Mouse (Mus musculus) right cerebral cortex, postnatal 10 days (tissue): ENCODE data around the gene Gemin2.
"Not testable (repeated sequence)": the region's sequence is repeated elsewhere in the genome, so short reads cannot be mapped to it uniquely, and the experiment has no call there.

Experiments used
- DNase-seq, 2 experiments: peaks; one replicate each; pipeline ENCODE4 v3.0.0; 2021; ENCODE audit warnings: low spot score in 2 of 2

Gene Gemin2

DNA sequence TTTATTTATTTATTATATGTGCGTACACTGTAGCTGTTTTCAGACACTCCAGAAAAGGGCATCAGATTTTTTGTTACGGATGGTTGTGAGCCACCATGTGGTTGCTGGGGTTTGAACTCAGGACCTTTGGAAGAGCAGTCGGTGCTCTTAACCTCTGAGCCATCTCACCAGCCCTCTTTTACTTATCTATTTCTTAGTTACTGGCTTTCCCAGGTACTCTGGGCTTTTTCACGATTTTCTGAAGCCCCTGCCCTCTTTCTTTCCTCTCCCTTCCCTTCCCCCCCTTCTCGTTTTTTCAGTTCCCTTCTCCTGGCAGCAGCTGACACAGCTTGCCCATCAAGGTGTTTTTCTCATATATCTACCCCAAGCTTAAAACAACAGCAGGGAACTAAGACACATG lies 45.0 kb downstream of the Gemin2 start:
- not testable (repeated sequence) for DNase-seq

DNA sequence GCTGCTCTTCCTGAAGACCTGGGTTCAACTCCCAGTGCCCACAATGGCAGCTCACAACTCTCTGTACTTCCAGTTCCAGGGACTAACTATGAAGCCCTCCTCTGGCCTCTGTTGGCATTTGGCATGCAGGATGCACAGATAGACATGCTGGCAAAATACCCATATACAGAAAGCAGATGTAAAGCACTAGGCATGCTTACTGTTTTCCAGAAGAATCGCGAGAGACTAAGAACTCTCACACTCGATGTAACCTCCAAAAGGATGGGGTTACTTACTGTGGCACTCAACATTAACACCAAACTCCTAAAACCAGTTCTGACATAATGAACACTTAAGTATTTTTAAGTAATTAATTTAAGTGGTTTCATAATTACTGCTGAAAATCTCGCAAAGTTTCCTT lies 47.1 kb downstream of the Gemin2 start:
- DNase-seq, result no peak

DNA sequence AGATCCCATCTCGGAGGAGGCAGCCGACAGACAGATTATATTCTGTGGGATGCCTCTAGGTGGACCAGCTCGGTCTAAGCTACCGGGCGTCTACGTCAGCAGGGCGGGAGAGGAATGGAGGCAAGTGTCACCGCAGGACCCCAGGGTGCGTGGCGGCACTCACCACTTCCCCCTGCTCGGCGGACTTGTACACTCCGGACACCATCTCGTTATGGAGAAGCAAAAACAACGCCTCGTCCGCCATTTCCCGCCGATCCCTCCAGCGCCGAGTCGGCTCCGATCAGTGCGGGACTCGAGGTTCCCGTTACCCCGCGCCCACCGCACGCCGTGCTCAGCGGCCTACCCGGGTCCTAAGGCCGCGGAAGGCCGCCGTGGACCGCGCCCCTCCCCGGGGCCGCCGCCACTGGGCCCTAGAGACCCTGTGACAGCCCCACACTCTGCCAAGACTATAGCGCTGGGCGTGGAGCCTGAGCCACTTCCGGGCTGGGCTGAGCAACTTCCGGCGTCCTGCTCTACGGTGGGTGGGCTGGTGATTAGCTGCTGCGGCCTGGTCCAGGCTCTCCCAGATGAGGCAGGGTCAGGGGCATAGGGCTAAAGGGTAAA lies 47.9 kb downstream of the Gemin2 start, which contains the start of gene Trappc6b:
Gene Trappc6b (minus strand): TSS at position 480 of the 603 bp plus-strand sequence.
- peak; percentile 91 for DNase-seq

DNA sequence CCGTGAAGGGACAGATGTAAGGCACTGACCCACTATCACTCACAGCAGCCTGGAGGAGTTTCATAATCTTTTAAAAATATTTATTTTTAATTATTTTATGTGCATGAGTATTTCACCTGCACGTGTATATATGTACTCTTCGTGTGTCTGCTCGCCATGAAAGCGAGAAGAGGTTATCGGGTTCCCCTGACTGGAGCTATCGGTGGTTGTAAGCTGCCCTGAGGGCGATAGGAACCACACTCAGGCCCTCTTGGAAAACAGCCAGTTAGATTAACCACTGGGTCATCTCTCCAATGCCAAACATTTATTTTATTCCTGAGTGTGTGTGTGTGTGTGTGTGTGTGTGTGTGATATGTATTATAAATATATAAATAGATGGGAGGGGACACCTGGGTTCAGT lies 51.6 kb downstream of the Gemin2 start:
- no peak for DNase-seq

DNA sequence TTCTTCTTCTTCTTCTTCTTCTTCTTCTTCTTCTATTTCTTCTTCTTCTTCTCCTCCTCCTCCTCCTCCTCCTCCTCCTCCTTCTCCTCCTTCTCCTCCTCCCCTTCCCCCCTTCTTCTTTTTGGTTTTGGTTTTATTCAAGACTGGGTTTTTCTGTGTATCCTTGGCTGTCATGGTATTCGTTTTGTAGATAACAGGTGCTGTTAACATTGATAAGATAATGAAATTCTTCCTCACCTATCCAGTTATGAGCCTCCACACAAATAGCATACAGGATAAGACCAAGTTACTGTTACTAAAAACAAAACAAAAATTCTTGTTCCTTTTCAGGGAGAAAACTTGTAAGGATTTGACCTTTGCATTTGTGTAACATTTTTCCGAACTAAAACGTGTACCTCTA lies 52.6 kb downstream of the Gemin2 start:
- no peak for DNase-seq

DNA sequence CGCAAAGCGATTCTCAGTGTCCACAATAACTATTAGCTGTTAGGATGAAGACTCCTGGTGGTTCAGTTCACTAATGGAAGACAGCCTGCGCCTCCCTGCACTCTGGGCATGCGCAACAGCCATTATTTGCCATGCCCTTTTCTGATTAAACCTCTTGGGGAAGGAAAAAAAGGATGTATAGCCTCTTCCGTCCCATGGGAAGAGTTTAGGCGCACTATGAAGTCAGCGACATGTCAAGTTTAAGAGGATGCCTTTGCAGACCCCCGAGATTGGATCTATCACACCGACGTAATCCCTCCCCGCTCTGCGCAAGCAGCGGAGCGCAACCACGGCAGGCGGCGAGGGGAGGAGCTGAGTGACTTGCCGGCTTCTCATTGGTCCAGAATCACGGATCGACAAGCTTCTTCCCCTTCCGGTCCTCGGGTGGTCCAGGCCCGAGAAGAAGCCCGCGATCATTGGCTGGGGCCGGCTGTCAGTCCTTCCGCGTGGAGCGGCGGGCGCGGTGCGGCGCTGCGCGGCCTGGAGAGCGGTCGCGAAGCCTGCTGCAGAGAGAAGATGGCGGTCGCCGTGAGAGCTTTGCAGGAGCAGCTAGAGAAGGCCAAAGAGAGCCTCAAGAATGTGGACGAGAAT lies 53.4 kb downstream of the Gemin2 start, which contains the start of gene Pnn:
Gene Pnn (plus strand): TSS at position 437 of the 630 bp plus-strand sequence.
- peak; percentile 98 to 99 for DNase-seq

DNA sequence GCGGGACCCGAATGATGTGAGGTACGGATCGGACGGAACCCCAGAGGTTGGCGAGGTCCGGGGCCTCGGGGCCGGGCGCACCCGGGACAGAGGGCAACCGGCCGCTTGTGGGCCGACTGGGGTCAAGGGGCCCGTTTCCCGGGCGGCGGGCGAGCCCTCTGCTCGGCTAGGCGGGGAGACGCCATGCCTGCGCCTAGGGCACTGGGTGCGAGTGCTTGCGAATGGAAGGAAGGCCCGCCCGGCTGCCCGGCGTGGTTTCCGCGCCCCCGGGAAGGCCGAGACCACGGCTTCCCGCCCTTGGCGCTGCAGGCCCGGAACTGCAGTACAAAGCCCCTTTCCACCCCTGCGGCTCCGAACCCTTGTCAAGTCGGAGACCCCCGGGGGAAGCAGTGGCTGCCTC lies 53.9 kb downstream of the Gemin2 start:
- DNase-seq, result peak in 1 of 2 experiments; percentile 39

DNA sequence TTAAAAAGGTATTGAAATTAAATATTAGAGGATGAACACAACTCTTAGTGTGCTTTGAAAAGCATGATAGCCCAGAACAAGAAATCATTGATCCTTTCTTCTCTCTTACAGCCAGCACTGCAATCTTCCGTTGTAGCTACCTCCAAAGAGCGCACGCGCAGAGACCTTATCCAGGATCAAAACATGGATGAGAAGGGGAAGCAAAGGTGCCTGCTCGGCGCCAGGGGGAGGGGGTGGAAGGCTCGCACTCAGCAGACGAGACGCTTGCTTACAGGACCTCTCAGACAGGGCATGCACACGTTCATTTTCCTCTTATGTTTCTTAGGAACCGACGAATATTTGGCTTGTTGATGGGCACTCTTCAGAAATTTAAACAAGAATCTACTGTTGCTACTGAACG lies 55.6 kb downstream of the Gemin2 start:
- DNase-seq, result no peak

DNA sequence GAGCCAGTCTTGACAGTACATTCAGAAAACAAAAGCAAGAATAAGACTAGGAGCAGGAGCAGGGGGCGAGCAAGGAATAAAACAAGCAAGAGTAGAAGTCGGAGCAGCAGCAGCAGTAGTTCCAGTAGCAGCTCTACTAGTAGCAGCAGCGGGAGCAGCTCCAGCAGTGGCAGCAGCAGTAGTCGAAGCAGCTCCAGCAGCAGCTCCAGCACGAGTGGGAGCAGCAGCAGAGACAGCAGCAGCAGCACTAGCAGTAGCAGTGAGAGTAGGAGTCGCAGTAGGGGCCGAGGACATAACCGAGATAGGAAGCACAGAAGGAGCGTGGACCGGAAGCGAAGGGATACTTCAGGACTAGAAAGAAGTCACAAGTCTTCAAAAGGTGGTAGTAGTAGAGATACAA lies 59.1 kb downstream of the Gemin2 start:
- DNase-seq, result no peak

DNA sequence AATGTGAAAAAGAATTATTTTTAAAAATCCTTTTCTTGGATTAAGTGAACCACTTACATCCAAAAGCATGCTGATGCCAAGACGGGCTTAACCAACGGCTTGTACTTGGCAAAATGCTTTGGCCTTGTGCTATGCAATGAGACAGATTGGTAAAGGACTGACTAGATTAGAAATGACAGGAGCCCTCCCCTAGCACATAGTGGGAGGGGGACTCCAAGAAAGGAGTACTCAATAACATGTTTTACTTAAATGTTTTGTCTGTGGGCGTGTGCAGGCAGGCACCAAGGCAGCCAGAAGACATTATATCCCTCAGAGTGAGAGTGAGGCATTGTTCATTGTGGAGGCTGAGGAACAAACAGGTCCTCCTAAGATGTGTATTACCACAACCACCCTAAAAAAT lies 60.9 kb downstream of the Gemin2 start:
- peak in 1 of 2 experiments; percentile 62 for DNase-seq

DNA sequence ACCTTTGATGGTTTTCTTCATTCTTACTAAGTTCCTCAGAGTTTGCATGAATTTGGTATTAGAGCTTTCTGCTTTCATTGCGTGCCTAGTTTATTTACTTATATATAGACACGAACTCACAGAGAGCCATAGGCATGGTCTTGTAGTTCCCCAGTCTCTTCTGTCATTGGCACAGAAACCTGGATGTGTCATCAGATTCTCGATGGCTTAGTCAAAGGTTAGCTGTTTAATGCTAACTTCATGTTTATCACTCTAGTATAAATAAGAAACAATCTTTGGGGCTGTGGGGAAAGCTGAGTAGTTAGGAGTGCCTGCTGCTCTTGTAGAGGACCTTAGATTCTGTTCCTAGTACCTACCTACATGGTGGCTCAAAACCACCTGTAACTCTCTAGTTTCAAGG lies 63.8 kb downstream of the Gemin2 start:
- DNase-seq, result no peak

DNA sequence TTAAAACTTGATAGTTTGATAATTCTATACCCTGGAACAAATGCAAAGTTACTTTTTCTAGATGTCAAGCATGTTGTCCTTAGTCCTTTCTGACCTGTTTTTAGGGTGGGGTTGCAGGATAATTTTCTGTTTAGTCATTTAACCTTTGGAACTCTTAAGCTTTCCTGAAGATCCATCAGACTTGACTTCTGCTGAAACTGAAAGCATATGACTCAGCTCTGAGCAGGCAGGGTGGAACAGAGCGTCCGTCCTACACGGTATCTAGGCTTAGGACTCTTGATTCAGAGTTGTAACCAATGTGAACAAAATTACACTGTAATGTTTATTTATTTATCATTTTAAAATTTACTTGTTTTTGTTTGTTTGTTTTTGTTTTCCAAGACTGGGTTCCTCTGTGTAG lies 64.7 kb downstream of the Gemin2 start:
- DNase-seq, result no peak
